Mouse (Mus musculus): ENCODE data around the gene Vav1. TPM values are rescaled to one million over a fixed set of nuclear protein-coding genes. Genes with fewer than 3 reads are reported as not detected.
"Not testable (repeated sequence)": the region's sequence is repeated elsewhere in the genome, so short reads cannot be mapped to it uniquely, and the experiment has no call there.

Gene Vav1
- total RNA-seq, 2 experiments from 2014 or later = 22.9 to 38.8 TPM

DNA sequence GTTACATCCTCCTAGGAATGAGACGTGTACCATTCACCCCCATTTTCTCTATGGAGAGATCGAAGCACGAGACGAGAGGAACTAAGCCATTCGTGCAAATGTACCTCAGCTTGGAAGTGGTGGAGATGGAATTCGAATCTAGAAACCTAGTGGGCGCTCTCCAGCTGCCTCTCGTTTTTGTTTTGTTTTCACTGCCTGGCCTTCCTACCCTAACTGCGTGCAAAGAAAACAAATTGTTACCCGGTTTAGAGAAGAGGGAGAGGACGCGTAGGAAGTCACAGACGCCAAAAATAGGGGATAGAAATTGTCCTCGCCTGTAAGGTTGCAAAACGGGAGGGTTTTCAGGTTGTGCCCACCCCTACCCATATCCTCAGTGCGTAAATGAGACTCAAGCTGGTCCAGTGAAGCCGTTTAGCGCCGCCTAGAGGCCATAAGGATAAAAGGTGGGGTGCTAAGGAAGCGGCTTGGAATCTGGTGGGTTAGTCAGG is 2.2 kb upstream of the Vav1 start:
- ATAC-seq (replicated peaks; ENCODE audit: low FRiP score, poor library complexity, severe bottlenecking) = peak; percentile 75

GRCm38 (mm10) chr17:57277598-57278261 is 1.2 kb upstream of the Vav1 start:
- ATAC-seq (replicated peaks; ENCODE audit: low FRiP score, poor library complexity, severe bottlenecking) = not testable (repeated sequence)

DNA sequence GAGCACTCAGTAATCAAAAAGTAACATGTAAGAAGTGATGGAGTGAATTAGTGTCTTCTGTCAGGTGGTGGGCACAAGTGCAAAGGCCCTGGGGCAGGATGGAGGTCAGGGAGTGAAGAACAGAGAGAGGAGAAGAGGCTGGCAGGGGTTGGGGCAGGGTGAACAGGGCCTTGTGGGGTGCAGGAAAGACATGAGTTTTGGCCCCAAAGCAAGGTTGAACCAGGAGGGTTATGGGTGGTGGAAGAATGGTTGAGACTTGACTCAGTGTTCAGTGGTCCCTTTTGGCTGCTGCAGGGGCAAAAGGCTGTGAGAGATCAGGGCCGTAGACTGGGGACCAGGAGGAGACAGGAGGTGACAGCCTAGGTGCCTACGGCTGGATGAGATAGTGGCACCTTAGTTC is 363 bp upstream of the Vav1 start:
- no peak for ATAC-seq (replicated peaks; ENCODE audit: low FRiP score, poor library complexity, severe bottlenecking)

DNA sequence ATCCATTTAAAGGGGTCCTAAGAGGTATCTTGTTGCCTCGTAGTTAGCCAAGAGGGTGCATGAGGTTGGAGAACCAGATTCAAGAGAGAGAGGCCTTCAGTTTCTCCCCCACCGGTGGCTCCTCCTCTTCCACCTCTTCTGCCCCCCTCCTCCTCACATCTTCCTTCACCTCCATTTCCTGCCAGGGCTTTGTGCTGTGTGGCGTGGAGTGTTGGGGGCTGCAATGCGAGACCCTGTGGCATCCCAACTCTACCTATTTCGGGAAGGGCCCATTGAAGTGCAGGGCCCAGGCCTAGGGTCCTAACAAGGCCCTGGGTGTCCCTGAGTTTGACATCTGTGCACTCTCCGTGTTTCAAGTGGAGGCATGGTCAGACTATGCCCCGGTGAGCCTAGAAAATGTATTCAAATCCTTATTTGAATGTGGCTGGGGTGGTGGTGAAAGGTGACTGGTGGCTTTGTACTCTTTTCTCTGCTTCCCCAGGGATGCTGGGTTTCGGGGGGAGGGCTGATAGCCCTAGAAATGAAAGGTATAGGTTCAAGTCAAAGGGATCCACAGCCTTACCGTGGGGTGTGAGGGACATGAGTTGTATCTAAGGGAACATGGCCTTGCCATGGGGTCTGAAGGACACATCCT is 808 bp downstream of the Vav1 start:
- no peak for ATAC-seq (replicated peaks; ENCODE audit: low FRiP score, poor library complexity, severe bottlenecking)

DNA sequence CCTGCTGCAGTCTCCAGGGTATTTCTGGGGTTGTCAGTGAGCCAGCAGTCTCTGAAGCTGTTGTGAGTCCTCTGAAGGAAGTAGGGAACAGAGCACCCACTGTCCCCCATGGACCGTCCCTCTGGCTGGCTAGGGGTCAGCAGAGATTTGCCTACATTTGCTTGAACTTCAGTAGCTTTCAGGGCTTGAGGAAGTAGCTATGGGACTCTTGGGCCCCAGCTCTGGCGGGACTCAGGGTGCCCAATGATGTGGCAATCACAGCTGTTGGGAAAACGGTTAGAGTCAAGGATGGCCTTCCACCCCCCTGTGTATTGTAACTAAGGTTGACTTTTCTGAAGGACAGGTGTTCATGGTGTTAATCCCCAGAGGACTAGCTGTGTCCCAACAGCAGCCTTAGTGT is 1.5 kb downstream of the Vav1 start:
- ATAC-seq (replicated peaks; ENCODE audit: low FRiP score, poor library complexity, severe bottlenecking) = no peak

GRCm38 (mm10) chr17:57283906-57284305 is 5.0 kb downstream of the Vav1 start:
- ATAC-seq (replicated peaks; ENCODE audit: low FRiP score, poor library complexity, severe bottlenecking) = no peak

GRCm38 (mm10) chr17:57285077-57285476 is 6.2 kb downstream of the Vav1 start:
- ATAC-seq (replicated peaks; ENCODE audit: low FRiP score, poor library complexity, severe bottlenecking) = no peak

DNA sequence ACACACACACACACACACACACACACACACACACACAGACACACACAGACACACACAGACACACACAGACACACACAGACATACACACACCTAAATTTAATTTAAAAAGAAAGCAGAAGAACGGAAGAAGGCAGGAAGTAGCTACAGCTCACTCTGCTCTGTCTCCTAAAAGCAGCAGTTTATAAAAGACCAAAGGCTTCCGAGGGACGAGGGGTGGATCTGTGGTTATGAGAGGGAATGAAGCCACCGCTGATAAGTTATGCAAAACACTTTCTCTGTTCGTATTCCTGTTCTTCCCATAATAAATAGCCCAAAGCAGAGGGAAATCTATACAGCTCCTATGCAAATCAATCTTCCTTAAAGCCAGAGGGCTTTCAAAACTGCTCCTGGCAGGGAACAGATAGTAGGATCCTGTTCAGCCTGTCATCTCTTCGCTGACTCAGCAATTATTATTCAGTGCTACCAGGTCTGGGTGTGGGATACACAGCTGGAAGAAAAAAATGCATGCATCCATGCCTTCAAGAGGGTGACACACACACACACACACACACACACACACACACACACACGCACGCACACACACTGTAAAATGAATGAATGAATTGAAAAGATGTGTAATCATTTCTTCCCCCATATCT is 7.9 kb downstream of the Vav1 start:
- no peak for ATAC-seq (replicated peaks; ENCODE audit: low FRiP score, poor library complexity, severe bottlenecking)

GRCm38 (mm10) chr17:57289252-57289651 is 10.4 kb downstream of the Vav1 start:
- no peak for ATAC-seq (replicated peaks; ENCODE audit: low FRiP score, poor library complexity, severe bottlenecking)

- ATAC-seq (replicated peaks; ENCODE audit: low FRiP score, poor library complexity, severe bottlenecking) = no peak
Measured at GRCm38 (mm10) chr17:57290001-57290670, 11.2 kb downstream of the Vav1 start.

DNA sequence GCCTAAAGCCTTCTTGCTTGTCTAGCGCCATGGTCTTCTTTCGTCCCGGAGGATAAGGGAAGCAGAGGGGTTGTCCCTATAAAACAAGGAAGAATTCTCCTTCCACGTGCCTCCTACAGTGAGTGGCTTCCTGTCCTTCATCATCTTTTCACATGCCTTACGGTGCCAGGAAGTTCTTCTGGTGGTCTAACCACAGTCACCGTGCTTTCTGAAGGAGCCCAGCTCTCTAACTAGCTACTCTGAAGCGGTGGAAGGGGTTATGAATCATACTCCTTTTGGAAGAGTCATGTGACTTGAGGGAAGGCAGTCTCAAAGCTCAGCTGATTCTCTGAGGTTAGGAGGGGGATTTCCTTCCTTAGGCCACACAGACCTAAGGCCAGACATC is 11.8 kb downstream of the Vav1 start:
- ATAC-seq (replicated peaks; ENCODE audit: low FRiP score, poor library complexity, severe bottlenecking) = no peak

DNA sequence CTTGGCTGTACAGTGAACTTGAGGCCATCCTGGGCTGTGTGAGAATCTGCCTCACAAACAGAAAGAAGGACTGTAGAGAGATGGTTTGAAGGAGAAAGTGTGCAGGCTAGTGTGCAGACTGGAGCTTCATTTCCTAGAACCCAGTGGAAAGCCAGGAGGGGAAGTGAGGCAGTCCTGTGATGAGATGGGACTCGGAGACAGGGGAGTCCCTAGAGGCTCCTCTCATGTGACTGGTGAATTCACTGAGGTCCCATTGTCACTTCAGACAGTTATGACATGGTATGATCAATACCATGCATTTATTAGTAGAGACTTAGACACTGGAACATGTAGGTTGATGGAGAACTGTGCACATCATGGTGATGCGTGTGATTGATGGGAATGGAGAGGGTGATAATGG is 13.4 kb downstream of the Vav1 start:
- ATAC-seq (replicated peaks; ENCODE audit: low FRiP score, poor library complexity, severe bottlenecking) = no peak

DNA sequence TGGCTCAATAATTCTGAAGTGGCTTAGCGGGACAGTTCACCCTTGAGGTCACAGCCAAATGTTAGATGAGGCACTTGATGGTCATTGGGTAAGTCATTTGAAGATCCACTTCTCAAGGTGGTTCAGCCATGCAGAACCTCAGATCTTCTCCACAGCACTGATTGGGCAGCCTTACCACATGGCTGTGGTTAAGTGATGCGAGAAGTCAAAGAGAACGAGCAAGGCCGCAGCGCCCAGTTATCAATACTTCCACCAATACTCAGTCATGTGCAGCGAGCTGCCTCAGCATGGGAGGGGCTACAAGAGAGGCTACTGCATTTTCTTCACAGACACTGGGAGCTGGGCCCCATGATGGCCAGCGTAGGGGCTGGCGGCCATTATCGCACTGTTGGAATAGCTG is 14.1 kb downstream of the Vav1 start:
- ATAC-seq (replicated peaks; ENCODE audit: low FRiP score, poor library complexity, severe bottlenecking) = no peak

- no peak for ATAC-seq (replicated peaks; ENCODE audit: low FRiP score, poor library complexity, severe bottlenecking)
Measured at GRCm38 (mm10) chr17:57295935-57296334, 17.0 kb downstream of the Vav1 start.

- ATAC-seq (replicated peaks; ENCODE audit: low FRiP score, poor library complexity, severe bottlenecking) = no peak
Measured at GRCm38 (mm10) chr17:57297040-57297439, 18.1 kb downstream of the Vav1 start.

DNA sequence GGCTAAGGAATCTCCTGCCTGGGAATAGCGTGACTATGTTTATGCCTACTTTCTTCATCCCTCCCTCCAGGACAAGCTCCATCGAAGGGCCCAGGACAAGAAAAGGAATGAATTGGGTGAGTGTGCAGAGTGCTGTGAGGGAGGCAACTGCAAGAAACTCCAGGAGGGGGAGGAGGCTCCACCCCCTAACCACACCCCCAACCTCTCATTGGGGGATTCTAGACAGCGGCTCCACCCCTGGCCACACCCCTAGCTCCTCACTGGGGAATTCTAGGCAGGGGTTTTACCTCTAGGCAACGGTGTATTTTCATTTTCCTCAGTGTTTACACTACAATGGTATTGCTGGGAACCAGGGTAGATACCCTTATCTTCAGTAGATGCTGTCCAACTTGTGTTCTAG is 26.7 kb downstream of the Vav1 start:
- ATAC-seq (replicated peaks; ENCODE audit: low FRiP score, poor library complexity, severe bottlenecking) = no peak

DNA sequence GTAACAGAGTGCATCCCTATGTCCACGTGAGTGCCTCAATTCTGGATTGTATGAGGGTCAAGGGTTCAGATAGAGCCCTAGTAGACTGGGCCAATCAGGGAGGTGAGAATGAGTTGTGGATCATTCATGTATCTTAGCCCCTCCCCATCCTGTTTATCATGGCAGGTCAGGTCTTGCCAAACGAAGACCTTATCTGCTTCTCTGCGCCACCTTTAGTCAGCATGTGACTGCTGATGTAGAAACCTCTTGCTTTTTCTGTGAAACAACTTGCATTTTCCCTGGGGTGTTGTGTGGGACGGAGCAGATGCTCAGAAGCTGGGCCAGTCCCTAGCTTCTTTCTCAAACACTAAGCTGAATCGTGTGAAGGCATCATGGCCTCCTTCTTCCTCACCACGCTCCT is 28.2 kb downstream of the Vav1 start:
- no peak for ATAC-seq (replicated peaks; ENCODE audit: low FRiP score, poor library complexity, severe bottlenecking)

DNA sequence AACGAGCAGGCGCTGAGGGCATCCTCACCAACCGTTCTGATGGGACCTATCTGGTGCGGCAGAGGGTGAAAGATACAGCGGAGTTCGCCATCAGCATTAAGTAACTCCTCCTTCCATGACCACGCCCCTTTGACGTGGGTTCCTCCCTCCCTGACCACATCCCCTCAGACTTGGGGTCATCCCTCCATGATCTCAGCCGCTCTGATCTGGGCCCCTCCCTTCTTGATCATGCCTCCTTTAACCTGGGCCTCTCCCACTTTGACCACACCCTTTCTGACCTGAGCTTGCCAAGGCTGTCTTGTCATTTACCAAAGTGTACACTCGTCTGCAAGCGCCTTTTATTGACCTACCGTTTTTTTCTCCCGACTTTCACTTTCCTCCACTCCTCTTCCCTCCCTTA is 32.9 kb downstream of the Vav1 start:
- no peak for ATAC-seq (replicated peaks; ENCODE audit: low FRiP score, poor library complexity, severe bottlenecking)

- no peak for ATAC-seq (replicated peaks; ENCODE audit: low FRiP score, poor library complexity, severe bottlenecking)
Measured at GRCm38 (mm10) chr17:57327615-57328014, 48.7 kb downstream of the Vav1 start.

- no peak for ATAC-seq (replicated peaks; ENCODE audit: low FRiP score, poor library complexity, severe bottlenecking)
Measured at GRCm38 (mm10) chr17:57328944-57329343, 50.0 kb downstream of the Vav1 start.

- ATAC-seq (replicated peaks; ENCODE audit: low FRiP score, poor library complexity, severe bottlenecking) = no peak
Measured at GRCm38 (mm10) chr17:57330993-57331392, 52.1 kb downstream of the Vav1 start.

Data from erythroblast, adult 5-6 weeks (primary cell).